Mouse (Mus musculus) testis, adult 2 months (tissue): Measurements from ENCODE around the gene Tmem205. TPM values are rescaled to one million over a fixed set of nuclear protein-coding genes. Genes with fewer than 3 reads are reported as not detected.

Source experiments
- H3K27ac ChIP-seq: fragments of 200-500 bp; 2 replicates; pipeline ENCODE4 v1.5.1; 2012; ENCODE audit warnings: low read depth, low read length; ENCODE audit not compliant: control insufficient read depth, insufficient read depth
- H3K27me3 ChIP-seq: fragments of 200-500 bp; 2 replicates; pipeline ENCODE4 v1.6.1; 2012; ENCODE audit warnings: mild to moderate bottlenecking, low read length, moderate library complexity; ENCODE audit not compliant: control insufficient read depth, insufficient read depth
- H3K36me3 ChIP-seq: fragments of 200-500 bp; 2 replicates; pipeline ENCODE4 v1.6.1; 2012; ENCODE audit warnings: mild to moderate bottlenecking, low read length; ENCODE audit not compliant: control insufficient read depth, insufficient read depth
- H3K4me1 ChIP-seq: fragments of 200-500 bp; 2 replicates; pipeline ENCODE4 v1.6.1; 2012; ENCODE audit warnings: low read length; ENCODE audit not compliant: control insufficient read depth, insufficient read depth
- H3K4me3 ChIP-seq: fragments of 200-500 bp; 2 replicates; pipeline ENCODE4 v1.5.1; 2012; ENCODE audit warnings: low read depth, mild to moderate bottlenecking, low read length, moderate library complexity, mixed read lengths; ENCODE audit not compliant: control insufficient read depth
- CTCF ChIP-seq: fragments of 200-500 bp; IDR thresholded peaks from 2 replicates; pipeline ENCODE4 v1.5.1; 2012; ENCODE audit warnings: low read depth, mild to moderate bottlenecking, inconsistent platforms, low read length, moderate library complexity; ENCODE audit not compliant: control insufficient read depth, insufficient read depth, insufficient replicate concordance
- POLR2A ChIP-seq: fragments of 200-500 bp; IDR thresholded peaks from 2 replicates; pipeline ENCODE4 v1.6.1; 2012; ENCODE audit warnings: low read depth, mild to moderate bottlenecking, inconsistent platforms, low read length, moderate library complexity; ENCODE audit not compliant: control insufficient read depth
- polyA plus RNA-seq: library from polyadenylated mRNA; depleted of rRNA; stranded (reverse); fragments of >200 nt; gene quantifications from 2 replicates; pipeline ENCODE4 v1.2.3, GENCODE M21; 2012

Tmem205 gene
- polyA plus RNA-seq, 1 experiment, result 312 TPM

GRCm38 (mm10) chr9:21944267-21944666 lies 16.9 kb upstream of the Tmem205 start:
- Histone ChIP-seq H3K27me3 (no peaks in the 10 kb centered on the region), H3K4me1 (peaks cover 30% of the 10 kb centered on the region), H3K27ac (no peak overlapping the region), H3K4me3 (no peak overlapping the region; the same call in 1 of the 2 replicates), H3K36me3 (no peaks in the 10 kb centered on the region)
- TF ChIP-seq POLR2A, result no peak
- TF ChIP-seq CTCF, result no peak

- no peak overlapping the region for H3K27ac ChIP-seq
- peaks cover 30% of the 10 kb centered on the region for H3K4me1 ChIP-seq
- no peaks in the 10 kb centered on the region for H3K27me3 ChIP-seq
- no peaks in the 10 kb centered on the region for H3K36me3 ChIP-seq
- TF ChIP-seq CTCF (no peak), POLR2A (no peak)
- H3K4me3 ChIP-seq, result no peak overlapping the region; the same call in 1 of the 2 replicates
These were observed 16.3 kb upstream of the Tmem205 start for GRCm38 (mm10) chr9:21943638-21944037.

GRCm38 (mm10) chr9:21943046-21943445 lies 15.7 kb upstream of the Tmem205 start:
- Histone ChIP-seq H3K4me1 (peaks cover 25% of the 10 kb centered on the region), H3K4me3 (peak overlapping the region; percentile 12; the same call in 1 of the 2 replicates), H3K36me3 (no peaks in the 10 kb centered on the region), H3K27ac (no peak overlapping the region), H3K27me3 (no peaks in the 10 kb centered on the region)
- TF ChIP-seq CTCF (no peak), POLR2A (no peak)

- H3K36me3 ChIP-seq, result no peaks in the 10 kb centered on the region
- no peaks in the 10 kb centered on the region for H3K27me3 ChIP-seq
- TF ChIP-seq POLR2A, result no peak
- TF ChIP-seq CTCF, result no peak
- H3K27ac ChIP-seq, result no peak overlapping the region
- H3K4me3 ChIP-seq, result no peak overlapping the region
- H3K4me1 ChIP-seq, result peaks cover 15% of the 10 kb centered on the region
These were observed 11.0 kb upstream of the Tmem205 start for GRCm38 (mm10) chr9:21938234-21938855.

- TF ChIP-seq CTCF (no peak), POLR2A (no peak)
- Histone ChIP-seq H3K4me3 (no peak overlapping the region), H3K36me3 (no peaks in the 10 kb centered on the region), H3K4me1 (peaks cover 16% of the 10 kb centered on the region), H3K27ac (no peak overlapping the region), H3K27me3 (no peaks in the 10 kb centered on the region)
These were observed 10.4 kb upstream of the Tmem205 start for GRCm38 (mm10) chr9:21937711-21938175.

- no peaks in the 10 kb centered on the region for H3K27me3 ChIP-seq
- no peaks in the 10 kb centered on the region for H3K36me3 ChIP-seq
- peak within 1 kb of the TSS; percentile 74 for H3K4me3 ChIP-seq
- TF ChIP-seq CTCF (no peak), POLR2A (no peak; the same call in 1 of the 2 replicates)
- no peak within 1 kb of the TSS for H3K27ac ChIP-seq
- peaks cover 18% of the 10 kb centered on the region for H3K4me1 ChIP-seq
These were observed 9.6 kb upstream of the Tmem205 start, which contains the start of gene Plppr2 for GRCm38 (mm10) chr9:21936692-21937570. TSS of gene Plppr2 (plus strand) at chr9:21937033.

- Histone ChIP-seq H3K4me1 (peaks cover 18% of the 10 kb centered on the region), H3K4me3 (no peak overlapping the region), H3K27me3 (no peaks in the 10 kb centered on the region), H3K27ac (no peak overlapping the region), H3K36me3 (no peaks in the 10 kb centered on the region)
- no peak for TF ChIP-seq POLR2A
- no peak for TF ChIP-seq CTCF
These were observed 8.2 kb upstream of the Tmem205 start for GRCm38 (mm10) chr9:21935466-21936131.

- no peak for TF ChIP-seq CTCF
- TF ChIP-seq POLR2A, result no peak
- H3K4me3 ChIP-seq, result no peak overlapping the region
- H3K27ac ChIP-seq, result no peak overlapping the region
- peaks cover 18% of the 10 kb centered on the region for H3K4me1 ChIP-seq
- no peaks in the 10 kb centered on the region for H3K27me3 ChIP-seq
- no peaks in the 10 kb centered on the region for H3K36me3 ChIP-seq
These were observed 6.7 kb upstream of the Tmem205 start for GRCm38 (mm10) chr9:21934021-21934420.
